Mouse (Mus musculus) neural tube, embryonic 14.5 days (tissue): ENCODE results near the gene Cckbr. TPM values are rescaled to one million over a fixed set of nuclear protein-coding genes. Genes with fewer than 3 reads are reported as not detected.

Experiments used
- ATAC-seq: fragments of 200-750 bp; cut with Nextera tagmentation; 2 replicates; pipeline ENCODE4 v1.8.0; 2017; ENCODE audit warnings: low read depth, mild to moderate bottlenecking, moderate TSS enrichment, moderate library complexity
- H3K27ac ChIP-seq: fragments of 300-500 bp; sonication (generic); 2 replicates; pipeline ENCODE4 v1.5.1; 2014; ENCODE audit warnings: low read depth, mild to moderate bottlenecking, control low read depth, low read length, moderate library complexity, mixed read lengths
- H3K27me3 ChIP-seq: fragments of 300-500 bp; sonication (generic); 2 replicates; pipeline ENCODE4 v1.6.1; 2014; ENCODE audit warnings: low read length; ENCODE audit not compliant: control insufficient read depth, insufficient read depth
- H3K36me3 ChIP-seq: fragments of 300-500 bp; sonication (generic); 2 replicates; pipeline ENCODE4 v1.6.1; 2014; ENCODE audit warnings: low read length, mixed read lengths; ENCODE audit not compliant: control insufficient read depth, insufficient read depth
- H3K4me1 ChIP-seq: fragments of 300-500 bp; sonication (generic); 2 replicates; pipeline ENCODE4 v1.6.1; 2014; ENCODE audit warnings: low read length; ENCODE audit not compliant: control insufficient read depth, insufficient read depth
- H3K4me2 ChIP-seq: fragments of 300-500 bp; sonication (generic); 2 replicates; pipeline ENCODE4 v1.6.1; 2014; ENCODE audit warnings: mild to moderate bottlenecking, low read depth, low read length, control low read depth
- H3K4me3 ChIP-seq: fragments of 300-500 bp; sonication (generic); 2 replicates; pipeline ENCODE4 v1.5.1; 2014; ENCODE audit warnings: low read depth, low read length, control low read depth, mixed read lengths
- H3K9ac ChIP-seq: fragments of 300-500 bp; sonication (generic); replicated peaks from 2 replicates; pipeline ENCODE4 v1.6.1; 2014; ENCODE audit warnings: low read depth, mild to moderate bottlenecking, control low read depth, low read length, mixed read lengths
- H3K9me3 ChIP-seq: fragments of 300-500 bp; sonication (generic); 2 replicates; pipeline ENCODE4 v1.6.1; 2016; ENCODE audit warnings: low read length; ENCODE audit not compliant: control insufficient read depth
- WGBS: fragments of 180-500 bp; shearing (Covaris S2); extraction: QIAGEN DNeasy Blood & Tissue Kit; methylation state at CpG from one replicate; pipeline ENCODE4 v1.1.7; 2014; 5-methylcytosine and 5-hydroxymethylcytosine counted together
- polyA plus RNA-seq: library from polyadenylated mRNA; unstranded; fragments of >200 nt; fragmentation: Nextera tagmentation; extraction: Ambion mirVana; gene quantifications from 2 replicates; pipeline ENCODE4 v1.2.1, GENCODE M21; 2014

Gene Cckbr
- polyA plus RNA-seq, 1 experiment from 2014 or later: 4.4 TPM

- Histone ChIP-seq H3K9me3 (no peaks in the 10 kb centered on the region), H3K36me3 (no peaks in the 10 kb centered on the region), H3K27ac (no peak overlapping the region), H3K4me2 (no peak overlapping the region), H3K9ac (no peak overlapping the region), H3K27me3 (no peaks in the 10 kb centered on the region), H3K4me3 (no peak overlapping the region), H3K4me1 (peaks cover 10% of the 10 kb centered on the region)
- WGBS: 48% methylated on average over 5 of the region's 5 CpGs
- ATAC-seq: no peak
Measured at GRCm38 (mm10) chr7:105480081-105480480, 54.5 kb downstream of the Cckbr start.

- no peaks in the 10 kb centered on the region for H3K27me3 ChIP-seq
- H3K4me1 ChIP-seq: peaks cover 10% of the 10 kb centered on the region
- peak; percentile 3; the same call in 1 of the 2 replicates for ATAC-seq
- peak overlapping the region; percentile 55 for H3K4me2 ChIP-seq
- no peaks in the 10 kb centered on the region for H3K9me3 ChIP-seq
- no peaks in the 10 kb centered on the region for H3K36me3 ChIP-seq
- peak overlapping the region; percentile 58 for H3K27ac ChIP-seq
- peak overlapping the region; percentile 57; the same call in 1 of the 2 replicates for H3K9ac ChIP-seq
- H3K4me3 ChIP-seq: peak overlapping the region; percentile 38
- 48% methylated on average over 23 of the region's 23 CpGs for WGBS
Measured at GRCm38 (mm10) chr7:105480561-105481504, 55.3 kb downstream of the Cckbr start.

GRCm38 (mm10) chr7:105481505-105482411, 56.2 kb downstream of the Cckbr start, which contains the start of gene Cavin3:
Cavin3 (minus strand) TSS chr7:105482300.
- H3K36me3 ChIP-seq: no peaks in the 10 kb centered on the region
- H3K27me3 ChIP-seq: no peaks in the 10 kb centered on the region
- peak within 1 kb of the TSS; percentile 57 for H3K9ac ChIP-seq
- WGBS: 3% methylated on average over 53 of the region's 63 CpGs
- peak within 1 kb of the TSS; percentile 58 for H3K27ac ChIP-seq
- peak within 1 kb of the TSS; percentile 55 for H3K4me2 ChIP-seq
- peak within 1 kb of the TSS; percentile 38 for H3K4me3 ChIP-seq
- no peaks in the 10 kb centered on the region for H3K9me3 ChIP-seq
- ATAC-seq: peak; percentile 89
- H3K4me1 ChIP-seq: peaks cover 10% of the 10 kb centered on the region

- Histone ChIP-seq H3K4me3 (peak overlapping the region; percentile 38), H3K36me3 (no peaks in the 10 kb centered on the region), H3K4me1 (peaks cover 10% of the 10 kb centered on the region), H3K27ac (peak overlapping the region; percentile 58; the same call in 1 of the 2 replicates), H3K9ac (peak overlapping the region; percentile 57; the same call in 1 of the 2 replicates), H3K9me3 (no peaks in the 10 kb centered on the region), H3K4me2 (peak overlapping the region; percentile 55), H3K27me3 (no peaks in the 10 kb centered on the region)
- peak; percentile 45 for ATAC-seq
- WGBS: 45% methylated on average over 8 of the region's 8 CpGs
Measured at GRCm38 (mm10) chr7:105482426-105482825, 56.9 kb downstream of the Cckbr start.

GRCm38 (mm10) chr7:105485029-105485428, 59.5 kb downstream of the Cckbr start:
- 74% methylated on average over 5 of the region's 5 CpGs for WGBS
- no peak for ATAC-seq
- peaks cover 10% of the 10 kb centered on the region for H3K4me1 ChIP-seq
- H3K36me3 ChIP-seq: no peaks in the 10 kb centered on the region
- no peaks in the 10 kb centered on the region for H3K27me3 ChIP-seq
- H3K4me2 ChIP-seq: no peak overlapping the region
- H3K9ac ChIP-seq: no peak overlapping the region
- no peaks in the 10 kb centered on the region for H3K9me3 ChIP-seq
- no peak overlapping the region for H3K27ac ChIP-seq
- no peak overlapping the region for H3K4me3 ChIP-seq

- 85% methylated on average over 6 of the region's 6 CpGs for WGBS
- Histone ChIP-seq H3K4me3 (no peak overlapping the region), H3K4me1 (no peaks in the 10 kb centered on the region), H3K9me3 (no peaks in the 10 kb centered on the region), H3K4me2 (no peak overlapping the region), H3K36me3 (no peaks in the 10 kb centered on the region), H3K27ac (no peak overlapping the region), H3K9ac (no peak overlapping the region), H3K27me3 (no peaks in the 10 kb centered on the region)
- no peak for ATAC-seq
Measured at GRCm38 (mm10) chr7:105487104-105487876, 61.8 kb downstream of the Cckbr start.

GRCm38 (mm10) chr7:105497881-105498280, 72.3 kb downstream of the Cckbr start:
- 93% methylated on average over 3 of the region's 3 CpGs for WGBS
- Histone ChIP-seq H3K4me3 (no peak overlapping the region), H3K9me3 (no peaks in the 10 kb centered on the region), H3K4me2 (no peak overlapping the region), H3K9ac (no peak overlapping the region), H3K27ac (no peak overlapping the region), H3K27me3 (no peaks in the 10 kb centered on the region), H3K36me3 (no peaks in the 10 kb centered on the region), H3K4me1 (no peaks in the 10 kb centered on the region)
- ATAC-seq: no peak

GRCm38 (mm10) chr7:105498854-105499492, 73.4 kb downstream of the Cckbr start:
- H3K27me3 ChIP-seq: no peaks in the 10 kb centered on the region
- ATAC-seq: no peak
- 72% methylated on average over 10 of the region's 10 CpGs for WGBS
- no peak overlapping the region for H3K27ac ChIP-seq
- no peak overlapping the region for H3K4me3 ChIP-seq
- no peak overlapping the region for H3K4me2 ChIP-seq
- no peak overlapping the region for H3K9ac ChIP-seq
- no peaks in the 10 kb centered on the region for H3K9me3 ChIP-seq
- H3K4me1 ChIP-seq: no peaks in the 10 kb centered on the region
- no peaks in the 10 kb centered on the region for H3K36me3 ChIP-seq
